Mouse (Mus musculus) stomach, embryonic 15.5 days (tissue): ENCODE results near the gene Dgat2. TPM values are rescaled to one million over a fixed set of nuclear protein-coding genes. Genes with fewer than 3 reads are reported as not detected.

Experiments
- ATAC-seq: fragments of 200-750 bp; cut with Nextera tagmentation; 2 replicates; pipeline ENCODE4 v1.8.0; 2017; ENCODE audit warnings: low read depth, moderate number of reproducible peaks, moderate TSS enrichment; ENCODE audit not compliant: insufficient read depth, low FRiP score
- H3K27ac ChIP-seq: fragments of 300-500 bp; sonication (generic); 2 replicates; pipeline ENCODE4 v1.5.1; 2015; ENCODE audit warnings: mild to moderate bottlenecking, inconsistent platforms
- H3K27me3 ChIP-seq: fragments of 300-500 bp; sonication (generic); replicated peaks from 2 replicates; pipeline ENCODE4 v1.6.1; 2015; ENCODE audit warnings: inconsistent platforms
- H3K36me3 ChIP-seq: fragments of 300-500 bp; sonication (generic); 2 replicates; pipeline ENCODE4 v1.6.1; 2015; ENCODE audit warnings: inconsistent platforms
- H3K4me1 ChIP-seq: fragments of 300-500 bp; sonication (generic); 2 replicates; pipeline ENCODE4 v1.6.1; 2015; ENCODE audit warnings: inconsistent platforms
- H3K4me2 ChIP-seq: fragments of 300-500 bp; sonication (generic); 2 replicates; pipeline ENCODE4 v1.6.1; 2015; ENCODE audit warnings: mild to moderate bottlenecking, inconsistent platforms
- H3K4me3 ChIP-seq: fragments of 300-500 bp; sonication (generic); replicated peaks from 2 replicates; pipeline ENCODE4 v1.5.1; 2015; ENCODE audit warnings: inconsistent platforms
- H3K9ac ChIP-seq: fragments of 300-500 bp; sonication (generic); 2 replicates; pipeline ENCODE4 v1.6.1; 2015; ENCODE audit warnings: inconsistent platforms
- H3K9me3 ChIP-seq: fragments of 300-500 bp; sonication (generic); 2 replicates; pipeline ENCODE4 v1.6.1; 2016; ENCODE audit warnings: inconsistent platforms
- WGBS: fragments of 180-500 bp; shearing (Covaris S2); methylation state at CpG from one replicate; pipeline ENCODE4 v1.1.7; 2015; 5-methylcytosine and 5-hydroxymethylcytosine counted together
- polyA plus RNA-seq: library from polyadenylated mRNA; unstranded; fragments of >200 nt; fragmentation: Nextera tagmentation; extraction: Ambion mirVana; gene quantifications from 2 replicates; pipeline ENCODE4 v1.2.1, GENCODE M21; 2015

Gene Dgat2
- polyA plus RNA-seq, 1 experiment from 2014 or later: 72.0 TPM

GRCm38 (mm10) chr7:99159446-99159845 is 23.1 kb downstream of the Dgat2 start:
- Histone ChIP-seq H3K36me3 (no peaks in the 10 kb centered on the region), H3K27ac (no peak overlapping the region), H3K9ac (no peak overlapping the region), H3K9me3 (no peaks in the 10 kb centered on the region), H3K4me1 (peaks cover 20% of the 10 kb centered on the region), H3K27me3 (no peaks in the 10 kb centered on the region), H3K4me3 (no peak overlapping the region), H3K4me2 (no peak overlapping the region)
- ATAC-seq: no peak
- 86% methylated on average over 2 of the region's 2 CpGs for WGBS

DNA sequence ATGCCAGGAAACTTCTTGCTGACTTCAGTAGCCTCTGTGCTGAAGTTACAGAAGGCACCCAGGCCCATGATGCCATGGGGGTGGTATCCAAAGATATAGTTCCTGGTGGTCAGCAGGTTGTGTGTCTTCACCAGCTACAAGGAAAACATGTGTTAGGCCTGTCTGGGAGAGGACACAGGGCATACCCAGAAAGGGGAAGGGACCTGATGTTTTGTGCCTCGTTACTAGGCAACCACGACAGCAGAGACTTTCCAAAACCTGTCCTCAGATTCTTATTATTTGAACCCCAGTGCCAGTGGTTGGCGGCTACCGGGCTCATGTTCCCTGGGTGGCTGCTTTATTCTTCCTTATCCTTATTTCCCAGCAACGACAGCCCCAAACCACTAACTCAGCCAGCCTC is 23.6 kb downstream of the Dgat2 start:
- no peak overlapping the region for H3K4me2 ChIP-seq
- peaks cover 20% of the 10 kb centered on the region for H3K4me1 ChIP-seq
- no peak for ATAC-seq
- no peak overlapping the region for H3K9ac ChIP-seq
- H3K27ac ChIP-seq: no peak overlapping the region
- H3K27me3 ChIP-seq: no peaks in the 10 kb centered on the region
- WGBS: 73% methylated on average over 5 of the region's 5 CpGs
- H3K9me3 ChIP-seq: no peaks in the 10 kb centered on the region
- H3K36me3 ChIP-seq: no peaks in the 10 kb centered on the region
- no peak overlapping the region for H3K4me3 ChIP-seq

GRCm38 (mm10) chr7:99158011-99158410 is 24.5 kb downstream of the Dgat2 start:
- 80% methylated on average over 8 of the region's 8 CpGs for WGBS
- no peaks in the 10 kb centered on the region for H3K36me3 ChIP-seq
- no peak overlapping the region for H3K4me2 ChIP-seq
- H3K4me3 ChIP-seq: no peak overlapping the region
- H3K27ac ChIP-seq: no peak overlapping the region
- no peak for ATAC-seq
- no peaks in the 10 kb centered on the region for H3K9me3 ChIP-seq
- H3K9ac ChIP-seq: no peak overlapping the region
- H3K27me3 ChIP-seq: no peaks in the 10 kb centered on the region
- peaks cover 20% of the 10 kb centered on the region for H3K4me1 ChIP-seq

GRCm38 (mm10) chr7:99156737-99157136 is 25.8 kb downstream of the Dgat2 start:
- Histone ChIP-seq H3K9ac (no peak overlapping the region), H3K4me2 (no peak overlapping the region), H3K27ac (no peak overlapping the region), H3K36me3 (no peaks in the 10 kb centered on the region; the same call in 1 of the 2 replicates), H3K9me3 (no peaks in the 10 kb centered on the region), H3K4me1 (peaks cover 20% of the 10 kb centered on the region), H3K4me3 (no peak overlapping the region), H3K27me3 (no peaks in the 10 kb centered on the region)
- 80% methylated on average over 10 of the region's 10 CpGs for WGBS
- ATAC-seq: no peak

- peak overlapping the region; percentile 5 for H3K27ac ChIP-seq
- peaks cover 20% of the 10 kb centered on the region for H3K4me1 ChIP-seq
- ATAC-seq: peak; percentile 83
- H3K9me3 ChIP-seq: no peaks in the 10 kb centered on the region
- H3K27me3 ChIP-seq: no peaks in the 10 kb centered on the region
- no peak overlapping the region for H3K9ac ChIP-seq
- H3K4me2 ChIP-seq: peak overlapping the region; percentile 50
- 13% methylated on average over 17 of the region's 17 CpGs for WGBS
- peak overlapping the region; percentile 11; the same call in 1 of the 2 replicates for H3K4me3 ChIP-seq
- H3K36me3 ChIP-seq: no peaks in the 10 kb centered on the region; the same call in 1 of the 2 replicates
These were observed 26.9 kb downstream of the Dgat2 start for GRCm38 (mm10) chr7:99155311-99156289.

- 62% methylated on average over 8 of the region's 8 CpGs for WGBS
- Histone ChIP-seq H3K36me3 (no peaks in the 10 kb centered on the region; the same call in 1 of the 2 replicates), H3K4me2 (no peak overlapping the region)
These were observed 27.8 kb downstream of the Dgat2 start for GRCm38 (mm10) chr7:99154648-99155151.

GRCm38 (mm10) chr7:99153686-99154202 is 28.8 kb downstream of the Dgat2 start:
- Histone ChIP-seq H3K9ac (no peak overlapping the region), H3K4me1 (peaks cover 20% of the 10 kb centered on the region), H3K4me3 (no peak overlapping the region), H3K27me3 (no peaks in the 10 kb centered on the region), H3K4me2 (no peak overlapping the region), H3K27ac (no peak overlapping the region), H3K36me3 (no peaks in the 10 kb centered on the region; the same call in 1 of the 2 replicates), H3K9me3 (no peaks in the 10 kb centered on the region)
- WGBS: 88% methylated on average over 11 of the region's 11 CpGs
- no peak for ATAC-seq

More at GRCm38 (mm10) chr7:99154648-99155151, 27.8 kb downstream of the Dgat2 start:
- 0 out of 2 replicates have a peak, but pooled peaks have one; percentile 25 for ATAC-seq
- H3K9me3 ChIP-seq: no peaks in the 10 kb centered on the region
- 0 out of 2 replicates have a peak overlapping the region, but pooled peaks have one; percentile 16 for H3K27ac ChIP-seq
- H3K4me1 ChIP-seq: peaks cover 20% of the 10 kb centered on the region
- H3K4me3 ChIP-seq: no peak overlapping the region
- H3K27me3 ChIP-seq: no peaks in the 10 kb centered on the region
- H3K9ac ChIP-seq: no peak overlapping the region

DNA sequence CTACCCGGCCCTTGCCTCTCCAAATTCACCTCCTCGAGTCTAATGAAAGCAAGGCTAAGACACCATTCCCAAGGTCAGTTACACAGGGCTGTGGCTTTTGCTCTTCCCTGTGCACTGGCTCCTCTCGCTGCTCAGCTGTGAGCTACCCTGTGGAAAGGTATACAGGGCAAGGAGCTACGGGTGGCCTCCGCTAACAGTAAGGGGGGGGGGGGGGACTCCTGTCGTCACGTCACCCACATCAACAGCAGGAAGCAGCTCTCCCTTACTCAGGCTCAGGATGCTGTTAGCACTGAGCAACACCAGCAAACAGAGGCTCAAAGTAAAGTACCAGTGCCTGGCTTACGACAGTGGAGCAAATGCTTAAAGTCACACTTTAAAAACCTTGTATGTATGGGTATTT is 29.8 kb downstream of the Dgat2 start:
- ATAC-seq: no peak
- 76% methylated on average over 8 of the region's 8 CpGs for WGBS

GRCm38 (mm10) chr7:99151342-99151741 is 31.2 kb downstream of the Dgat2 start:
- Histone ChIP-seq H3K36me3 (no peaks in the 10 kb centered on the region; the same call in 1 of the 2 replicates), H3K4me1 (peaks cover 17% of the 10 kb centered on the region), H3K9ac (no peak overlapping the region), H3K27me3 (no peaks in the 10 kb centered on the region), H3K4me2 (no peak overlapping the region), H3K4me3 (no peak overlapping the region), H3K9me3 (no peaks in the 10 kb centered on the region), H3K27ac (no peak overlapping the region)
- whole genome bisulfite sequencing: 8% methylated on average over 7 of the region's 7 CpGs
- ATAC-seq: peak; percentile 67

More for the DNA sequence above, 29.8 kb downstream of the Dgat2 start:
- H3K27ac ChIP-seq: no peak overlapping the region
- H3K27me3 ChIP-seq: no peaks in the 10 kb centered on the region
- no peaks in the 10 kb centered on the region; the same call in 1 of the 2 replicates for H3K36me3 ChIP-seq
- H3K4me2 ChIP-seq: no peak overlapping the region
- peaks cover 20% of the 10 kb centered on the region for H3K4me1 ChIP-seq
- H3K9ac ChIP-seq: no peak overlapping the region
- no peak overlapping the region for H3K4me3 ChIP-seq
- H3K9me3 ChIP-seq: no peaks in the 10 kb centered on the region

DNA sequence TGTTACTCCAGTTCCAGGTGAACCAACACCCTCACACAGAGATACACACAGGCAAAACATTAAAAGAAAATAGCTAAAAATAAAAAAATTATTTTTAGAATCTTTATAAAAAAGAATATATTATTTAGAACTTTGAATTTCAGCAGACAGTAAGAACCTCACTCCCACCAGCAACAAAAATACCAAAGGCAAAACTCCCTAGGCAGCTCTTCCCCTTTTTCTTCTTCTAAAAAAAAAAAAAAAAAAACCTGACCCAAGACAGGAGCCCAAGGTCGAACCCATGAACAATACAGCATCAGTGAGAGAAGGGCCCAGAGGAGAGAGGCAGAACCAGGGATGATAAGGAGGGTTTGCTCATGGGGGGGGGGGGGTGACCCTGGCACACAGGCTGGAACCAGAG is 33.5 kb downstream of the Dgat2 start:
- 58% methylated on average over 1 of the region's 1 CpGs for WGBS

GRCm38 (mm10) chr7:99147494-99147893 is 35.0 kb downstream of the Dgat2 start:
- 74% methylated on average over 7 of the region's 7 CpGs for WGBS
- no peak overlapping the region for H3K9ac ChIP-seq
- H3K27ac ChIP-seq: no peak overlapping the region

More for the DNA sequence above, 33.5 kb downstream of the Dgat2 start:
- no peak for ATAC-seq
- H3K9me3 ChIP-seq: no peaks in the 10 kb centered on the region
- H3K27me3 ChIP-seq: no peaks in the 10 kb centered on the region
- no peak overlapping the region for H3K4me2 ChIP-seq
- H3K4me3 ChIP-seq: no peak overlapping the region
- H3K9ac ChIP-seq: no peak overlapping the region
- H3K27ac ChIP-seq: no peak overlapping the region
- H3K36me3 ChIP-seq: no peaks in the 10 kb centered on the region; the same call in 1 of the 2 replicates
- peaks cover 6% of the 10 kb centered on the region for H3K4me1 ChIP-seq

GRCm38 (mm10) chr7:99146906-99147305 is 35.6 kb downstream of the Dgat2 start:
- ATAC-seq: no peak
- H3K36me3 ChIP-seq: no peaks in the 10 kb centered on the region
- no peak overlapping the region for H3K9ac ChIP-seq
- no peaks in the 10 kb centered on the region for H3K9me3 ChIP-seq
- no peak overlapping the region for H3K4me3 ChIP-seq
- 51% methylated on average over 7 of the region's 7 CpGs for WGBS
- H3K27me3 ChIP-seq: no peaks in the 10 kb centered on the region
- H3K4me1 ChIP-seq: peaks cover 6% of the 10 kb centered on the region
- H3K27ac ChIP-seq: no peak overlapping the region
- no peak overlapping the region for H3K4me2 ChIP-seq

More at GRCm38 (mm10) chr7:99147494-99147893, 35.0 kb downstream of the Dgat2 start:
- Histone ChIP-seq H3K4me2 (no peak overlapping the region), H3K9me3 (no peaks in the 10 kb centered on the region), H3K4me3 (no peak overlapping the region), H3K36me3 (no peaks in the 10 kb centered on the region; the same call in 1 of the 2 replicates), H3K27me3 (no peaks in the 10 kb centered on the region), H3K4me1 (peaks cover 6% of the 10 kb centered on the region)
- ATAC-seq: no peak
